Mouse (Mus musculus): Measurements from ENCODE around the gene Adk.

The Adk gene

DNA sequence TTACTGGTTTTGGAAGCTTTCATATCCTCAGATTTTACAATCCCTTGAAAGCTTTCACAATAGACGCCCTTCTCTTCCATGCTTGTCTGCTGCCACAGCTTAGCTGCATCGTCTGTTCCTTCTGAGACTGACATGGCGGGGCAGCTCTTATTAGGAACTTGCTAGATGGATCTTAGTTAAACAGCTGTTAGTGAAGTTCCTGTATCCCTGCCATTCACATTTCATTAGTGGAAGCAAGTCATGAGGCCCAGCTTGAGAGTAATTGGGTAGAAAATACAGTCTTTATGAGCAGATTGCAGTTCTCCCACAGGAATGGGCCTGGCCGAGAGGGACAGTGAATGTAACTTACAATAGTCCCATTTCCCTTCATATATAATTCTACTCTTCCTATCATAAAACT is 356.5 kb downstream of the Adk start:
- no peak for DNase-seq (ENCODE audit: inconsistent age in 2 of 2, low spot score in 1 of 2)

DNA sequence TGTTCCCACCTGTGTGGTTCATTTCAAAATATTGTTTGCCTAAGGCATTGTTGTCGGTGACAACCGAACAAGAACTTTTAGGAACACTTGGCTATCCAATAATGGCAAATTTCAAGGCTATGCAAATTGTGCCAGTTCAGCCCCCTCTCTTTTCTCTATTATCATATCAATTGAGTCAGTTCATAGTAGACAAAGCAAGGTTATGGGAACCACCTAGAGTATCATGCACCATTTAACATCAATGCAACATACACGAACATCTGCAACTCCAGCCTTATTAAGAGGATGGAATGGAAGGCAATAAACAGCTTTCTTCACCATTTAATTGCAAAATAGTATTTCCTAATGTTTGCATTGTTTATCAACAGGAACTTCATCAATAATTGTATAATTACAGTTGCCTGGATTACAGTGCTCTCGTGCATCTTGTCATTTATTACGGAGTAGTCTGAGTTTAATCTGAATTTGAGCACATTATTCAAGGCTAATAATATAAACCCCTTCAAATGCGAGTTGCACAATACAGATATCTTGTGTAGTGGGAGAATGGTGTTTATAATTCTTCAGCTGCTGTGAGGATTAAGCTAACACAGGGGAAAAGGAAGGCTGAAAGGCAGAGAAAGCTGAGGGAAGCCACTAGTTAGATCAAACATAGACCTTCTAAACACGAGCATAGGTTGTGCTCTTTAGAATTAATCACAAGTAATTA is 358.5 kb downstream of the Adk start:
- DNase-seq (ENCODE audit: inconsistent age in 2 of 2, low spot score in 1 of 2), result no peak

DNA sequence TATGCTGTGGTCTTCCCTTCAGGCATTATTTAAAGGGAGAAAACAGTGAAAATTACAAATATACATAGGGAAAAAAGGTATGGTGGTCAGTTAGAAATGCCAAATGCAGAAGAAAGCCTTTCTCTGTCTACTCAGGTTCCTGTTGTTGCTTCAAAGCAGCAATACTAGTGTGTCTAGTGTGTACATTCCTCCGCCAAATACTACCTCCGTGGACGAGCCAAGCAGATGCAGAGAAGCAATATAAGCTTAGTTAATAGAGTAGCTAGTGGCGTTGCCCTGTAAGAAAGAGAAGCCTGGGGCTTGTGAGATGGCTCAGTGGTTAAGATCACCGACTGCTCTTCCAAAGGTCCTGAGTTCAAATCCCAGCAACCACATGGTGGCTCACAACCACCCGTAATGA is 359.1 kb downstream of the Adk start:
- DNase-seq (ENCODE audit: inconsistent age in 2 of 2, low spot score in 1 of 2), result no peak

DNA sequence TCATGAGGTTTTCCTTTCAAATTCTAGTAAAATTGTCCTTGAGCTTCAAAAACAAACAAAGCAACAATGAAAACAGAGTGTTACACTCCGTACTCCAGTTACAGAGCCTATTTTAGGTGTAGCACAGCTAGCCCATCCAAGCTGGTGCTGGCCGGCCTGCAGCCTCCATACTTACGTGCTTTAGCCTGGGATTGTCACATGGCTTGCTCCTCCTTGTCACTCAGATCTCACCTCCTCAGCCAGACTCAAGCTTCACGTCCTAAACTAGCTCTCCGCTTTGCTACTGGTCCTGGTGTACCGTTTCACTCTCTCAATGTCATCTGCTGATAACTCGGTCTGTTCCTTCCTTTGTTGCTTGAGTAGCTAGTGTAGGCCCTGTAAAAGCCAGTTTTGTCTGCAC is 366.0 kb downstream of the Adk start:
- DNase-seq (ENCODE audit: inconsistent age in 2 of 2, low spot score in 1 of 2), result no peak

DNA sequence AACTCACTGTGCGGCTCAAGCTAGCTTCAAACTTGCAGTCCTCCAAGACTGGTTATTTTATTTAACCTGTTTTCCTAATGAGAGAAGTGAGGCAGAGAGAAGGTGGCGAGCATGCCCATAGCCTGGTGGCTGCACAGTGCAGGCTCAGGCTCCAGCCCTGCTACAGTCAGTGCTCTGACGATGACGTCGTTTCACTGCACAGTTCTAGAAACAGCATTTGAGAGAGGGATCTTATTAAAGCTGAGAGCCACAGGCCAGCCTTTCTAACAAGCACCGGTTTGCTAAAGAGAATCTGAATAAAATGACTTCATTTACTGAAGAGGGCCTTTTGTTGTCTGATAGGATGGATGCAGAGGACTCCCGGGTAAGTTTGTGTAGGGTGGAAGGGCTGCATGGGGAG is 375.0 kb downstream of the Adk start:
- no peak for DNase-seq (ENCODE audit: inconsistent age in 2 of 2, low spot score in 1 of 2)

DNA sequence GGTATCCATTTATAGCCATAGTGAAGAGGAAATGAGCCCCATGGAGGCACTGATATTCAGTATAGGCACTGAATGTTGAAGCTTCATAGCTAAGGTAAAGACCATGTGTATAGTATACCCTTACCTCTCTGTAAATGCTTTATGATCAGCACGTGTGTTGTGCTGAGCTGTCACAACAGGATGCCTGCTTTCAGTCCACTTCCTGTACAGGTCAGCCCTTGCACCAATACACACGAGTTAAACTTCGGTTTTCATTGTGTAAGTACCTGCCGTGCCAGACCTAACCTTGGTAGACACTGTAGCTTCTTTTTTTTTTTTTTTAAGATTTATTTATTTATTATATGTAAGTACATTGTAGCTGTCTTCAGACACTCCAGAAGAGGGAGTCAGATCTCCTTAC is 381.0 kb downstream of the Adk start:
- no peak for DNase-seq (ENCODE audit: inconsistent age in 2 of 2, low spot score in 1 of 2)

DNA sequence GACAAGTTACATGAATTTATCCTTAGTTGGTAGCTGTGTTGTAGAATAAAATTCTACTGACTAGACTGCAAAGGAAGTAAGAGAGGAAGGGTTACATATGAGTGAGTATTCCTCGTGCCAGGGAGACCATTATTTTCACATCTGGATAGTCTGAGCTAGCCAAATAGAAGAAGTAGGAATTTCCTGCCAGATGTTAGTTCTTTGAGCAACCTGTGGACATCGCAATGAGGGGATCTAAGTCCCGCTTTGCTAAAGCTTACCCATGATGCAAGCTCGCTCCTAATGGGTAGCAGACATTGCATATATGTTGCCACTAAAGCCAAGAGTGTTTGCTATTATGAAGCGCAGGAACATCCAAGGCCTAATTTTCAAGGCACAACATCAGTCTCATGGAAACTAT is 381.6 kb downstream of the Adk start:
- no peak for DNase-seq (ENCODE audit: inconsistent age in 2 of 2, low spot score in 1 of 2)

- no peak for DNase-seq (ENCODE audit: inconsistent age in 2 of 2, low spot score in 1 of 2)
Observed at GRCm38 (mm10) chr14:21434686-21435085, 382.3 kb downstream of the Adk start.

DNA sequence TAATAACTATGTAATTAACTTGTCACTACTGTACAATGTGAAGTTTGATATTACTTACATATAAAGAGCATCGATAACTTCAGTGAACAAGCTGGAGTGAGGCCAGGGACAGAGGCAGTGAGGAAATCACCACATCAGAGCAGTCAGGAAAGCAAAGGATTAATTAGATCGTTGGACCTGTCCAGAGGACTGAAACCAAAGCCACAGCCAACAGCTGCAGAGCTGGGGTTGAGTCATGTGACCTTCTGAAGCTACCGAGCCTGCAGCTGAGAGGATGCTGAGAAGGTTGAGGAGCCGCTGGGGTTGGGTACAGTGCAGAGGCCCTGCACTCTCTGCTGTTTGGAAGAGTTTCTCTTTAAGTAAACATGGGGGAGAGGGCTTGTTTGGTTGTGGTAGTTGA is 387.4 kb downstream of the Adk start:
- DNase-seq (ENCODE audit: inconsistent age in 2 of 2, low spot score in 1 of 2), result peak; percentile 40 to 75

DNA sequence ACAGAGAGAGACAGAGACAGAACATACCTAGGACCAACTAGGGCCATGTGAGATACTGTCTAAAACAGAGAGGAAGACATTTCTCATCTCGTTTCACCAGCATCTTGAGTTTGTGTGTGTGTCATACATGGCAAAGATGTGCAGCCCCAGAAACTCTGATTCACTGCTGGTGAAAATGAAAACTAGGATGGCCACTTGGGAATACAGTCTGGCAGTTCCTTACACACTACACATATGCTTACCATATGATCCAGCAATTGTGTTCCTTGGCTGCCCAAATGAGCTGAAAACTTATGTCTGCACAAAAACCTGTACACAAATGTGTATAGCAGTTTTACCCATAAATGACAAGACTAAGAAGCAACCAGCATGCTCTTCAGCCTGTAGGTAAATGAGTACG is 388.2 kb downstream of the Adk start:
- DNase-seq (ENCODE audit: inconsistent age in 2 of 2, low spot score in 1 of 2), result no peak

DNA sequence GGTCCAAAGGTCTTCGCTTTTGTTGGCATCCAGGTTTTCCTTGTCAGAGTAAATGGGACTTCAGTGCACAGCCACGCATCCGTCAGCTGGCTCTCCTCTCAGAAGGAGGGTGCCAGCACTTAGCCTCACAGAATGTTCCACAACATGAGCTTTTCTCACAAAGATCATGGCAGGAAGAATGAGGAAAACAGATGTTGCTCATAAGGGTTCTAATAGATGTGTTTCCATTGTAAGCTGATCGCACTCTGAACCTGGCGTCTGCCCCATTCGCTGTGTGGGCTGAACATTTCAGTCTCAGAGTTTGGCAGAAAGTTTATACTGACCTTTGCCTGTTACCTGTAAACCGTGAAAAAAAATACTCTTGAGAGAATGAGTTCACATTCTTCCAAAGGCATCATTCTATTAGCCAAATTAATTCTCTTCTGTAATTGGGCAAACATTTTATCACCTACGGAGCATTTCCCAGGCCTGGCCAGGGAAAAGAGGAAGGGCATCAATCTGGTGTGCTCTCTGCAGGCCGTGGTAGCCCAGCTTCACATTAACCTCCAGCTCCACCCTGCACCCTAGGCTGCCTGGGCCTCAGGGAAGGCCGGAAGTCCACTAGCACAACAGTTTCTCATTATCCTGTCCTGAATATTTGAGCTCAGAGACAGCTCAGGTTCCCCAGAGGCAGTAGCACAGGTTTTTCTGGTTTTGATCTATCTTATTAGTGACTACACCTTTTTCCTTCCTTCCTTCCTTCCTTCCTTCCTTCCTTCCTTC is 389.6 kb downstream of the Adk start:
- DNase-seq (ENCODE audit: inconsistent age in 2 of 2, low spot score in 1 of 2), result no peak

- DNase-seq (ENCODE audit: inconsistent age in 2 of 2, low spot score in 1 of 2), result peak; percentile 66 to 77
Observed at GRCm38 (mm10) chr14:21452581-21452980, 400.2 kb downstream of the Adk start.

- DNase-seq (ENCODE audit: inconsistent age in 2 of 2, low spot score in 1 of 2), result no peak
Observed at GRCm38 (mm10) chr14:21453896-21454295, 401.5 kb downstream of the Adk start.

DNA sequence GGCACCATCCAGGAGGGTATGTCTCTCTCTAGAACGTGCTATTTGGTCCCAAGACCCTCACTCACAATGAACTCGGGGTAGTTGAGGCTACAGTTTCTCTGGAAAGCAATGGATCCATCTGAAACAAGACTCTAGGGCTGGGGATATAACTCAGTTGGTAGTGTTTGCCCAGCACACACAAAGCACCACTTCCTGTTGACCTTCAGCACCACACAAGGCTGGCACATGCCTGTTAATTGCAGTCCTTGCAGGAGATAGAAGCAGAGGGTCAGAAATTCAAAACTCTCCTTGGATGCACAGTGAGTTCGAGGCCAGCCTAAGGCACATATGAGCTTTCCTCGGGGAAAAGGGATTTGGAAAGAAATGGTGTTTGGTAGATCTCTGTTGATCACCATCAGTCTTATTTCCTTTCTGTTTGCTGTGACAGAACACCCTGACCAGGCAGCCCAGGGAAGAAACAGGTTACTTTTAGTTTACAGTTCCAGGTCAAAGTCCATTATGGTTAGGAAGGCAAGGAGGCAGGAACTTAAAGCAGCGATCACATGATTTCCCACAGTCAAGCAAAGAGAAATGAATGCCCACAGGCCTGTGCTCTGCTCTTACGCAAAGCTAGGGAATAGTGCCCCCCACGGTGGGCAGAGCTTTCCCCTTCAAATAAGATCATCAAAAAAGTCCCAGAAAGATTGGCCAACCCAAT is 403.4 kb downstream of the Adk start:
- no peak for DNase-seq (ENCODE audit: inconsistent age in 2 of 2, low spot score in 1 of 2)

DNA sequence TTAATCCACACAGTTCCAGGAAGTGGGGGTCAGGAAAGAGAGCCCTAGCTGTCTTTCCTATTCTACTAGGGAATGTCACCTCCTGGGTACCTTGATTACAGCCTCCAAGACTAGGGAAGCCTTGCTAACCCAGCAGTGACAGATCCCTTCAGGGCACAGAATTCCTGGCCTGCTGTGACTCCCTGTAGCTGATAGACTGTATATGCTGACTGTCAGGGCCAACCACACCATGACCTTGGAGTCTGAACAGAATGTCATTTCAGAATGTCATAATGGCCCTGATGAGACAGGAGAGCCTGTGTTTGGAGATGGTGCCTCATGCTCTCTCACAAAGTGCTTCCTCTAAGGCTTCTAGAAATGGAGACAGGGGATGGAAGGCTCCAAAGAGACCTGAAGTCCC is 404.2 kb downstream of the Adk start:
- peak; percentile 72 to 74 for DNase-seq (ENCODE audit: inconsistent age in 2 of 2, low spot score in 1 of 2)

GRCm38 (mm10) chr14:21457876-21458275 is 405.5 kb downstream of the Adk start:
- no peak for DNase-seq (ENCODE audit: inconsistent age in 2 of 2, low spot score in 1 of 2)

DNA sequence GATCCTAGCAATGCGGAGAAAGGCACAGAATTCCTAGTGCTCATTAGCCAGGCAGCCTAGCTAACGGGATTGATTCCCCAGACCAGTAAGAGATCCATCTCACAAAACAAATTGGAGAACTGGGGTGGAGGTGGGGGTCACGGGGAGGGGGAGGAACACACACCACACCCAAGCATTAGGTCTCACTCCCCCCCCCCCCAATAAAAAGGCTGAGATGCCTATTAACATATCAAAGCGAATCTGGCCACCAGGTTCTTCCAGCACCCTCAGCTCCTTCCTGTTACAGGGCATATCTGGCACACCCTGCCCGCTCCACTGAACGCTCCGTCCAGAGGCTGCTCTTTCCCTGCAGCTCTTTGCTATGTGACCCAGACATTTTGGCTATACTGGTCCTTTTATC is 406.3 kb downstream of the Adk start:
- DNase-seq (ENCODE audit: inconsistent age in 2 of 2, low spot score in 1 of 2), result no peak

- DNase-seq (ENCODE audit: inconsistent age in 2 of 2, low spot score in 1 of 2), result no peak
Observed at GRCm38 (mm10) chr14:21459163-21459562, 406.8 kb downstream of the Adk start.

GRCm38 (mm10) chr14:21462398-21462797 is 410.0 kb downstream of the Adk start:
- DNase-seq (ENCODE audit: inconsistent age in 2 of 2, low spot score in 1 of 2), result peak; percentile 38 to 71

GRCm38 (mm10) chr14:21463117-21463712 is 410.8 kb downstream of the Adk start:
- DNase-seq (ENCODE audit: inconsistent age in 2 of 2, low spot score in 1 of 2), result no peak

- no peak for DNase-seq (ENCODE audit: inconsistent age in 2 of 2, low spot score in 1 of 2)
Observed at GRCm38 (mm10) chr14:21470386-21470785, 418.0 kb downstream of the Adk start.

- no peak for DNase-seq (ENCODE audit: inconsistent age in 2 of 2, low spot score in 1 of 2)
Observed at GRCm38 (mm10) chr14:21471975-21472374, 419.6 kb downstream of the Adk start.
